Mouse (Mus musculus): ENCODE results near the gene Cryaa.

Gene Cryaa

GRCm38 (mm10) chr17:31677507-31677906 lies at the start of gene Cryaa:
Gene Cryaa, plus strand, starts transcription at chr17:31677807.
- no peak for DNase-seq

GRCm38 (mm10) chr17:31627961-31628360 lies 49.6 kb upstream of the Cryaa start:
- no peak for DNase-seq

GRCm38 (mm10) chr17:31631081-31631800 lies 46.4 kb upstream of the Cryaa start:
- no peak for DNase-seq

- DNase-seq: no peak
These were observed 44.6 kb upstream of the Cryaa start for GRCm38 (mm10) chr17:31633007-31633406.

- no peak for DNase-seq
These were observed 42.7 kb upstream of the Cryaa start for GRCm38 (mm10) chr17:31634896-31635295.

GRCm38 (mm10) chr17:31635781-31636180 lies 41.8 kb upstream of the Cryaa start:
- DNase-seq: no peak

- DNase-seq: no peak
These were observed 41.2 kb upstream of the Cryaa start for GRCm38 (mm10) chr17:31636277-31636941.

- peak; percentile 60 for DNase-seq
These were observed 40.4 kb upstream of the Cryaa start, which contains the start of gene Cbs for GRCm38 (mm10) chr17:31636942-31637811. Gene Cbs, minus strand, starts transcription at chr17:31637238.

GRCm38 (mm10) chr17:31637866-31638570 lies 39.6 kb upstream of the Cryaa start:
- no peak for DNase-seq

GRCm38 (mm10) chr17:31639651-31640050 lies 38.0 kb upstream of the Cryaa start:
- DNase-seq: no peak

- DNase-seq: no peak
These were observed 35.3 kb upstream of the Cryaa start for GRCm38 (mm10) chr17:31642331-31642730.

GRCm38 (mm10) chr17:31642913-31643312 lies 34.7 kb upstream of the Cryaa start:
- DNase-seq: no peak

GRCm38 (mm10) chr17:31646199-31647002 lies 31.2 kb upstream of the Cryaa start:
- DNase-seq: no peak

GRCm38 (mm10) chr17:31652152-31652551 lies 25.5 kb upstream of the Cryaa start:
- DNase-seq: no peak

GRCm38 (mm10) chr17:31653277-31653676 lies 24.3 kb upstream of the Cryaa start:
- peak; percentile 51 for DNase-seq

GRCm38 (mm10) chr17:31655366-31655765 lies 22.2 kb upstream of the Cryaa start:
- no peak for DNase-seq

- DNase-seq: no peak
These were observed 20.9 kb upstream of the Cryaa start for GRCm38 (mm10) chr17:31656682-31657081.

- no peak for DNase-seq
These were observed 20.2 kb upstream of the Cryaa start for GRCm38 (mm10) chr17:31657141-31657983.

GRCm38 (mm10) chr17:31658136-31658467 lies 19.5 kb upstream of the Cryaa start:
- DNase-seq: peak; percentile 49

GRCm38 (mm10) chr17:31658468-31659185 lies 19.0 kb upstream of the Cryaa start, which contains the start of gene U2af1:
Gene U2af1, minus strand, starts transcription at chr17:31658892.
- peak; percentile 98 for DNase-seq

All from thymus, postnatal 14 days (tissue).